Mouse (Mus musculus) liver, postnatal 0 days (tissue): ENCODE measurements around the gene Fmnl3.

ENCODE experiments used
- CTCF ChIP-seq: sonication (generic); IDR thresholded peaks from 2 replicates; pipeline ENCODE4 v1.5.1; 2016; ENCODE audit warnings: antibody characterized with exemption, low read depth
- EP300 ChIP-seq: IDR thresholded peaks from 2 replicates; pipeline ENCODE4 v1.6.1; 2016; ENCODE audit warnings: antibody characterized with exemption, low read depth, mild to moderate bottlenecking

DNA sequence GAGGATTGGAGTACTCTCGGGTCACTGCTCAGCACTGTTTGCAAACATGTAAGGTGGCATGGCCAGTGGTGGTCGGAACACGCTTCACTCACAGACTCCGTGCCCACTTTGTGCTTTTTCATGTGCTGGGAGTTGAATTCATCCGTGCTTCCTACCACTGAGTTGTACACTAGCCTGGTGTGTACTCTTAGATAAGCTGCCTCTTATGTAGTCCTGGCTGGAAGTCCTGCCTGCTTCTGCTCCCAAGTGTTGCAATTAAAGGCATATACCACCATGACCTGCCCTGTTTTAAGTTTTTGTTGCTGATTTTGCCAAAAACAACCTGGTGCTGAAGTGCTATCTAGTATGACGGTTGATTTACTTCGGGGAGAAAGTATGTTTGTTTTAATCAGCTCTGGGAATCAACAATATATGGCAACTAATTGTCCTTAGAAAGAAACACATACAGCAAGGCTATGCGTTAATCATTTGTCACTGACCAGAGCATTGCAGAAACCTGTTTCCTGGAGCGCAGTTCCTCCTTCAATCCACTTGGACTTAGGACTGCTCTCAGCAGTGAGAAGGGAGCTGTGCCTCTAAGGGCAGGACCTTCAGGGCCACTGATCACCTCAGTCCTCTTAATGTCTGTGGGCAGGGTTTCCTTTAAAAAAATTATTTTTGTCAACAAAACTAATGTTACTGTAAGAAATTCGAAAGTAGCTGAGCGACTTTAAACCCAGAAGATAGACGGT is 33.0 kb upstream of the Fmnl3 start:
- TF ChIP-seq CTCF = no peak
- TF ChIP-seq EP300 = no peak
